Mouse (Mus musculus) stomach, embryonic 15.5 days (tissue): ENCODE results near the gene Srsf2. TPM values are rescaled to one million over a fixed set of nuclear protein-coding genes. Genes with fewer than 3 reads are reported as not detected.
"Not testable (repeated sequence)": the region's sequence is repeated elsewhere in the genome, so short reads cannot be mapped to it uniquely, and the experiment has no call there.

Source experiments
- ATAC-seq: fragments of 200-750 bp; cut with Nextera tagmentation; 2 replicates; pipeline ENCODE4 v1.8.0; 2017; ENCODE audit warnings: low read depth, moderate number of reproducible peaks, moderate TSS enrichment; ENCODE audit not compliant: insufficient read depth, low FRiP score
- H3K27ac ChIP-seq: fragments of 300-500 bp; sonication (generic); 2 replicates; pipeline ENCODE4 v1.5.1; 2015; ENCODE audit warnings: mild to moderate bottlenecking, inconsistent platforms
- H3K27me3 ChIP-seq: fragments of 300-500 bp; sonication (generic); replicated peaks from 2 replicates; pipeline ENCODE4 v1.6.1; 2015; ENCODE audit warnings: inconsistent platforms
- H3K36me3 ChIP-seq: fragments of 300-500 bp; sonication (generic); 2 replicates; pipeline ENCODE4 v1.6.1; 2015; ENCODE audit warnings: inconsistent platforms
- H3K4me1 ChIP-seq: fragments of 300-500 bp; sonication (generic); 2 replicates; pipeline ENCODE4 v1.6.1; 2015; ENCODE audit warnings: inconsistent platforms
- H3K4me2 ChIP-seq: fragments of 300-500 bp; sonication (generic); 2 replicates; pipeline ENCODE4 v1.6.1; 2015; ENCODE audit warnings: mild to moderate bottlenecking, inconsistent platforms
- H3K4me3 ChIP-seq: fragments of 300-500 bp; sonication (generic); replicated peaks from 2 replicates; pipeline ENCODE4 v1.5.1; 2015; ENCODE audit warnings: inconsistent platforms
- H3K9ac ChIP-seq: fragments of 300-500 bp; sonication (generic); 2 replicates; pipeline ENCODE4 v1.6.1; 2015; ENCODE audit warnings: inconsistent platforms
- H3K9me3 ChIP-seq: fragments of 300-500 bp; sonication (generic); 2 replicates; pipeline ENCODE4 v1.6.1; 2016; ENCODE audit warnings: inconsistent platforms
- WGBS: fragments of 180-500 bp; shearing (Covaris S2); methylation state at CpG from one replicate; pipeline ENCODE4 v1.1.7; 2015; 5-methylcytosine and 5-hydroxymethylcytosine counted together
- polyA plus RNA-seq: library from polyadenylated mRNA; unstranded; fragments of >200 nt; fragmentation: Nextera tagmentation; extraction: Ambion mirVana; gene quantifications from 2 replicates; pipeline ENCODE4 v1.2.1, GENCODE M21; 2015

The Srsf2 gene
- polyA plus RNA-seq, 1 experiment from 2014 or later: 728 TPM

DNA sequence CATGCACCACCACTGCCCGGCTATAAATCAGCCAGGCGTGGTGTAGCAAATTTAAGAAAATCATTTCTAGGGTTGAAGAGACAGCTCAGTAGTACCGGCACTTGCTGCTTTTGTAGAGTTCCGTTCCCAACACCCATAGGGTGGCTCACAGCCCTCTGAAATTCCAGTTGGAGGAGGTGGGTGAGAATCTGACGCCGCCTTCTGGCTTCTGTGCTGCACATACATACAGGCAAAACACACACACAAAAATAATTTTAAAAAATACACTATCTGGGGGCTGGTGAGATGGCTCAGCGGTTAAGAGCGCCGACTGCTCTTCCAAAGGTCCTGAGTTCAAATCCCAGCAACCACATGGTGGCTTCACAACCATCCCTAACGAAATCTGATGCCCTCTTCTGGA lies 29.0 kb downstream of the Srsf2 start:
- not testable (repeated sequence) for ATAC-seq, H3K27me3 ChIP-seq, H3K27ac ChIP-seq, H3K9me3 ChIP-seq, H3K36me3 ChIP-seq, H3K4me3 ChIP-seq, H3K9ac ChIP-seq, H3K4me2 ChIP-seq
- WGBS: 95% methylated on average over 10 of the region's 10 CpGs
- H3K4me1 ChIP-seq: peaks cover 36% of the 10 kb centered on the region

DNA sequence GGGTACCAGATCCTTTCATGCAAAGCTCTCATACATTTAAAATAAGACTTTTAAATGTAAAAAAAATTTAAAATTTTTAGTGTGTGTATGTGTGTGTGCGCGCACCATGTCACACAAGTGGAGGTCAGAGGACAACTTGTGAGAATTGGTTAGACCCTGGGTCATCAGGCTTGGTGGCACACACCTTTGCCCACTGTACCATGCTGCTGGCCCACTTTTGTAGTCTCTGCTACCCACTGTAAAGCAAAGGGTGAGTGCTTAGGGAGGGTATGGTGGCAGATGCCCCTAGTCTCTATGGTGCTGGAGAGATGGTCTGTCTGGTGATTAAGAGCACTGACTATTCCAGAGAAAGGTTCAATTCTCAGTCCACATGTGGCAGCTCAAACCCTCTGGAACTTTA lies 29.6 kb downstream of the Srsf2 start:
- 98% methylated on average over 2 of the region's 2 CpGs for WGBS
- H3K27me3 ChIP-seq: no peaks in the 10 kb centered on the region
- H3K36me3 ChIP-seq: no peaks in the 10 kb centered on the region
- peaks cover 40% of the 10 kb centered on the region for H3K4me1 ChIP-seq
- no peak overlapping the region for H3K4me3 ChIP-seq
- no peak overlapping the region for H3K4me2 ChIP-seq
- H3K27ac ChIP-seq: no peak overlapping the region
- H3K9me3 ChIP-seq: no peaks in the 10 kb centered on the region
- ATAC-seq: no peak
- H3K9ac ChIP-seq: no peak overlapping the region

DNA sequence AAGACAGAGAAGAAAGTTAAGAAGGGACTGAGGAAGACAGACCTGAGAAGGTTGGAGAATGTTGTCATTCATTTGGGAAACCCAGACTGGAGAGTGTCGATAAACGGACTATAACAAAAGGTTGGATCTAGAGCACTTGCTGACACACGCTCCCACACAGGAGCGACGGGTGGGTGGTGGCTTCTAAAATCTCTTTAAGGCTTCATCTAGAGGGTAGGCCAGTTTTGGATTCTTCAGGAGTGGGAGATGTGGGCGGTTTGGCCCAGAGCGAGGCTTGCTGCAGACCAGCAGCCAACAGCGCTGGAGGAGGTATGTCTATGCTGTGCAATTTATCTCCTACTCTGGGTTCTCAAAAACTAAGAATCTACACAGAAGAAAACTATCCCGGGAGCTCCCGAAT lies 30.3 kb downstream of the Srsf2 start:
- 75% methylated on average over 10 of the region's 10 CpGs for WGBS
- peaks cover 36% of the 10 kb centered on the region; the same call in 1 of the 2 replicates for H3K4me1 ChIP-seq

DNA sequence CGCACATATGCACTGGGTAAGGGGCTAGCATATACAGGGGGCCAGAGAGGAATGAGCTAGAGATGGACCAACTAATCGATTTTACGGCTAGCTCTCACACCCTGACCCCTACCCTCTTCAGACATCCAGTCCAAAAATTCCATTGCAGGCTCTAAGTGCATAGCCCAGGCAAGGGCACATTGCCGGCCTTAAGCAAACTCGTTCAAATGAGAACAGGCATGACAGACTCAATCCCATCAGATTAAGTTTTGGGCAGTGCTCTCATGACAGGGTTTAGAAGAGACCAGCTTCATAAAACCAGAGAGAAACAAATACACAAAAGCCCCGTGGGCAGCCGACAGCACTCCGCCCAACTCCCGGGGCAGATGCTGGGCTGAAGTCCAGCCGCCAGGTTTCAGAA lies 30.7 kb downstream of the Srsf2 start:
- 53% methylated on average over 10 of the region's 10 CpGs for WGBS

More for the DNA sequence above, 30.3 kb downstream of the Srsf2 start:
- Histone ChIP-seq H3K9ac (no peak overlapping the region), H3K4me2 (no peak overlapping the region), H3K27me3 (no peaks in the 10 kb centered on the region), H3K4me3 (no peak overlapping the region), H3K27ac (no peak overlapping the region), H3K9me3 (no peaks in the 10 kb centered on the region), H3K36me3 (no peaks in the 10 kb centered on the region)
- ATAC-seq: no peak

GRCm38 (mm10) chr11:116821057-116821940 lies 31.6 kb downstream of the Srsf2 start:
- ATAC-seq: no peak
- H3K36me3 ChIP-seq: no peaks in the 10 kb centered on the region
- no peak overlapping the region for H3K4me2 ChIP-seq
- no peak overlapping the region for H3K4me3 ChIP-seq
- no peak overlapping the region for H3K9ac ChIP-seq
- no peaks in the 10 kb centered on the region for H3K27me3 ChIP-seq
- WGBS: 66% methylated on average over 13 of the region's 13 CpGs
- H3K9me3 ChIP-seq: no peaks in the 10 kb centered on the region
- peaks cover 24% of the 10 kb centered on the region; the same call in 1 of the 2 replicates for H3K4me1 ChIP-seq
- H3K27ac ChIP-seq: no peak overlapping the region

More for the DNA sequence above, 30.7 kb downstream of the Srsf2 start:
- H3K9me3 ChIP-seq: no peaks in the 10 kb centered on the region
- no peak for ATAC-seq
- H3K4me3 ChIP-seq: no peak overlapping the region
- no peak overlapping the region for H3K4me2 ChIP-seq
- no peaks in the 10 kb centered on the region for H3K27me3 ChIP-seq
- no peaks in the 10 kb centered on the region for H3K36me3 ChIP-seq
- H3K27ac ChIP-seq: no peak overlapping the region
- H3K4me1 ChIP-seq: peaks cover 32% of the 10 kb centered on the region; the same call in 1 of the 2 replicates
- no peak overlapping the region for H3K9ac ChIP-seq

- H3K9me3 ChIP-seq: no peaks in the 10 kb centered on the region
- no peak overlapping the region for H3K27ac ChIP-seq
- H3K27me3 ChIP-seq: no peaks in the 10 kb centered on the region
- peaks cover 21% of the 10 kb centered on the region; the same call in 1 of the 2 replicates for H3K4me1 ChIP-seq
- H3K4me2 ChIP-seq: no peak overlapping the region
- no peak for ATAC-seq
- H3K36me3 ChIP-seq: no peaks in the 10 kb centered on the region
- WGBS: 72% methylated on average over 5 of the region's 5 CpGs
- H3K9ac ChIP-seq: no peak overlapping the region
- no peak overlapping the region for H3K4me3 ChIP-seq
Observed at GRCm38 (mm10) chr11:116819932-116820593, 32.8 kb downstream of the Srsf2 start.

DNA sequence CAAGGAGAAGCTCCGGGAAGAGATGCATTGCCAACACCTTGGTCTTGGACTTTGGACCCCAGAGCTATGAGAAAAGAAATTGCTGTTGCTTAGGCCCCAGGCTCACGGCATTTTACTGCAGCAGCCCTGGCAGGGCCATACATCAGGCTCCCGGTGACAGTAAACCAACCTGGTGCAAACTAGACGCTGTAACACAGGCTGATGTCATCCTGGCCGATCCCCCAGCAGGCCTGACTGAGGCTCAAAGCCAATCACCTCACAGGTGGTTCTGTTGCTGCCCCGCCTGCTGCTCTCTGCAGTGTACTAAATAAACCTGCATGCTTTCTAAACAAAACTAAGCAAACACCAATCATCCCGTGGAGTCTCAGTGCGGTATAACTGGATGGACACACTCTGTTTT lies 34.2 kb downstream of the Srsf2 start:
- H3K36me3 ChIP-seq: no peaks in the 10 kb centered on the region
- H3K27me3 ChIP-seq: no peaks in the 10 kb centered on the region
- no peak overlapping the region for H3K9ac ChIP-seq
- WGBS: 38% methylated on average over 8 of the region's 8 CpGs
- H3K27ac ChIP-seq: no peak overlapping the region
- H3K4me3 ChIP-seq: no peak overlapping the region
- H3K9me3 ChIP-seq: no peaks in the 10 kb centered on the region
- no peak for ATAC-seq
- no peak overlapping the region for H3K4me2 ChIP-seq
- peaks cover 35% of the 10 kb centered on the region for H3K4me1 ChIP-seq

GRCm38 (mm10) chr11:116817567-116817966 lies 35.3 kb downstream of the Srsf2 start:
- Histone ChIP-seq H3K4me1 (peaks cover 46% of the 10 kb centered on the region), H3K4me2 (no peak overlapping the region), H3K27ac (no peak overlapping the region), H3K36me3 (no peaks in the 10 kb centered on the region), H3K9me3 (no peaks in the 10 kb centered on the region), H3K9ac (no peak overlapping the region), H3K4me3 (no peak overlapping the region), H3K27me3 (no peaks in the 10 kb centered on the region)
- no peak for ATAC-seq
- 94% methylated on average over 5 of the region's 5 CpGs for WGBS

DNA sequence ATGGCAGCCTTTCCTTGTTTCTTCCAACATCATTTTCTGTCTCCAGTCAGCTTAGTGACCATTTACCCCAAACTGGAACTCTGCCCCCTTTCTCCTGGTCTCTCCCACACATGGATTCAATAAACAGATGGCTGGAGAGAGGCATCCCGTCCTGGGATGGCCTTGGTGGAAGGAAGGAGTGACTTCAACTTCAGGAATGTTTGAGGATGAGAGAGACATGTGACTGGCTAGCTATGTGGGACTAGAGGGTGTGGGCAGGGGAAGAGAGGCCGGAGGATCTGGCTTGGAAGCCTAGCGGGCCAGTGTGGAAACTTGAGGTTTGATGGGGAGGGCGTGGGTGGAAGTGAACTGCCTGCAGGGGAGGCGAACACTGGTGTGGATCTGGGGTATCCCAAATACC lies 36.1 kb downstream of the Srsf2 start:
- Histone ChIP-seq H3K9me3 (no peaks in the 10 kb centered on the region), H3K9ac (no peak overlapping the region), H3K4me2 (no peak overlapping the region), H3K4me3 (no peak overlapping the region), H3K27me3 (no peaks in the 10 kb centered on the region), H3K36me3 (no peaks in the 10 kb centered on the region), H3K4me1 (peaks cover 51% of the 10 kb centered on the region), H3K27ac (no peak overlapping the region)
- ATAC-seq: no peak
- WGBS: 71% methylated on average over 5 of the region's 5 CpGs

DNA sequence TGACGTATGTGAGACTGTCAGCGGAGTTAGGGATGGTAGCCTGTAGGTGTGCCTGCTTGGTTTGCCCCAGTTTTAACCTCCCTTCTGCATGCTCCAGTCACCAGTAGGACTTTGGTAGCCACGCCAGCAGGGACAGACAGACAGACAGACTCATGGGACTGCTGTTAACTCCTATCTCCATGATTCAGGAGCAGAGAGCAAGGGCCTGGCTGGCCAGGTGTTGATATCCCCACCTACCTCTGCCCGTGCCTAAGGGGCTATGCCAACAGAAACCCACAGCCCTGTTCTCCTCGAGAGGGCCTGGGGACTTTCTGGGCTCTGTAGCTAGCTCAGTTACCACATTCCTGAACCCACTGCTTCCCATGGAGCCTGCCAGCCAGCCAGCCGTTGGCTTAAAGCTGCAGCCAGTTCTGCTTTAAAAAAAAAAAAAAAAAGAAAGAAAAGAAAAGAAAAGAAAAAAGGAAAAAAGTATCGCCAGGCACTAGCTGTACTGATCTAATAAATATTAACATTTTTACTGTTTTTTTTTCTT lies 37.9 kb downstream of the Srsf2 start:
- 33% methylated on average over 7 of the region's 7 CpGs for WGBS
- Histone ChIP-seq H3K27ac (peak overlapping the region; percentile 92), H3K4me1 (peaks cover 55% of the 10 kb centered on the region), H3K4me2 (peak overlapping the region; percentile 25; the same call in 1 of the 2 replicates), H3K9ac (no peak overlapping the region), H3K9me3 (no peaks in the 10 kb centered on the region), H3K4me3 (no peak overlapping the region), H3K36me3 (no peaks in the 10 kb centered on the region), H3K27me3 (no peaks in the 10 kb centered on the region)
- no peak for ATAC-seq

- WGBS: 22% methylated on average over 20 of the region's 20 CpGs
- peaks cover 52% of the 10 kb centered on the region for H3K4me1 ChIP-seq
- peak overlapping the region; percentile 92 for H3K27ac ChIP-seq
- no peak overlapping the region for H3K4me3 ChIP-seq
- ATAC-seq: peak; percentile 36
- H3K27me3 ChIP-seq: no peaks in the 10 kb centered on the region
- H3K9me3 ChIP-seq: no peaks in the 10 kb centered on the region
- peak overlapping the region; percentile 25; the same call in 1 of the 2 replicates for H3K4me2 ChIP-seq
- no peaks in the 10 kb centered on the region for H3K36me3 ChIP-seq
- H3K9ac ChIP-seq: no peak overlapping the region
Observed at GRCm38 (mm10) chr11:116814076-116814883, 38.6 kb downstream of the Srsf2 start.
